Mouse (Mus musculus) limb, embryonic 14.5 days (tissue): Measurements from ENCODE around the gene Nppb. TPM values are rescaled to one million over a fixed set of nuclear protein-coding genes. Genes with fewer than 3 reads are reported as not detected.
A peak's percentile ranks its signal among the peaks of the same experiment; 100 is the strongest.

ENCODE experiments used
- ATAC-seq: fragments of 200-750 bp; cut with Nextera tagmentation; 2 replicates; pipeline ENCODE4 v1.8.0; 2017; ENCODE audit warnings: low read depth, moderate number of reproducible peaks, moderate TSS enrichment; ENCODE audit not compliant: low FRiP score
- DNase-seq: peaks from one replicate; pipeline ENCODE4 v3.0.0-alpha.2; 2015; ENCODE audit warnings: low spot score
- H3K27ac ChIP-seq: fragments of 300-500 bp; sonication (generic); replicated peaks from 2 replicates; pipeline ENCODE4 v1.5.1; 2014; ENCODE audit warnings: low read depth, mild to moderate bottlenecking, low read length, moderate library complexity, mixed read lengths
- H3K27me3 ChIP-seq: fragments of 300-500 bp; sonication (generic); 2 replicates; pipeline ENCODE4 v1.6.1; 2014; ENCODE audit warnings: low read length, mixed read lengths; ENCODE audit not compliant: control insufficient read depth, insufficient read depth
- H3K36me3 ChIP-seq: fragments of 300-500 bp; sonication (generic); 2 replicates; pipeline ENCODE4 v1.6.1; 2014; ENCODE audit warnings: mild to moderate bottlenecking, low read length, moderate library complexity, mixed read lengths; ENCODE audit not compliant: control insufficient read depth, insufficient read depth
- H3K4me1 ChIP-seq: fragments of 300-500 bp; sonication (generic); 2 replicates; pipeline ENCODE4 v1.6.1; 2014; ENCODE audit warnings: antibody characterized with exemption, low read length, mixed read lengths; ENCODE audit not compliant: control insufficient read depth, insufficient read depth
- H3K4me2 ChIP-seq: fragments of 300-500 bp; sonication (generic); replicated peaks from 2 replicates; pipeline ENCODE4 v1.6.1; 2014; ENCODE audit warnings: low read depth, mild to moderate bottlenecking, low read length, moderate library complexity; ENCODE audit not compliant: severe bottlenecking
- H3K4me3 ChIP-seq: fragments of 300-500 bp; sonication (generic); replicated peaks from 2 replicates; pipeline ENCODE4 v1.5.1; 2014; ENCODE audit warnings: low read length
- H3K9ac ChIP-seq: fragments of 300-500 bp; sonication (generic); 2 replicates; pipeline ENCODE4 v1.6.1; 2014; ENCODE audit warnings: mild to moderate bottlenecking, low read depth, low read length, moderate library complexity; ENCODE audit not compliant: severe bottlenecking
- H3K9me3 ChIP-seq: fragments of 300-500 bp; sonication (generic); 2 replicates; pipeline ENCODE4 v1.6.1; 2016; ENCODE audit warnings: low read length; ENCODE audit not compliant: control insufficient read depth
- POLR2A ChIP-seq: fragments of 200-500 bp; IDR thresholded peaks from 2 replicates; pipeline ENCODE4 v1.8.0; 2012; ENCODE audit warnings: inconsistent platforms, mild to moderate bottlenecking, moderate library complexity, borderline replicate concordance; ENCODE audit not compliant: insufficient read depth, insufficient read length; ENCODE audit errors: extremely low read depth
- WGBS: fragments of 180-500 bp; shearing (Covaris S2); extraction: QIAGEN DNeasy Blood & Tissue Kit; methylation state at CpG from one replicate; pipeline ENCODE4 v1.1.7; 2014; 5-methylcytosine and 5-hydroxymethylcytosine counted together
- polyA plus RNA-seq, 2 experiments: library from polyadenylated mRNA; depleted of rRNA in 1 of 2; stranded (reverse) in 1 of 2; unstranded in 1 of 2; fragments of >200 nt; fragmentation: Nextera tagmentation in 1 of 2; extraction: Ambion mirVana in 1 of 2; gene quantifications; 2 replicates each; pipeline versions ENCODE4 v1.2.1 to v1.2.3; 2012 to 2014

The Nppb gene
- polyA plus RNA-seq, 2 experiments: 0.11 TPM; not detected in 1

GRCm38 (mm10) chr4:147943005-147943404, 42.6 kb upstream of the Nppb start:
- Histone ChIP-seq H3K4me2 (no peak overlapping the region), H3K9me3 (no peaks in the 10 kb centered on the region), H3K36me3 (peaks cover 55% of the 10 kb centered on the region), H3K4me1 (peaks cover 32% of the 10 kb centered on the region), H3K4me3 (no peak overlapping the region), H3K27me3 (no peaks in the 10 kb centered on the region), H3K27ac (no peak overlapping the region), H3K9ac (no peak overlapping the region)
- WGBS: 90% methylated on average over 1 of the region's 1 CpGs
- no peak for TF ChIP-seq POLR2A
- no peak for DNase-seq
- ATAC-seq: no peak

DNA sequence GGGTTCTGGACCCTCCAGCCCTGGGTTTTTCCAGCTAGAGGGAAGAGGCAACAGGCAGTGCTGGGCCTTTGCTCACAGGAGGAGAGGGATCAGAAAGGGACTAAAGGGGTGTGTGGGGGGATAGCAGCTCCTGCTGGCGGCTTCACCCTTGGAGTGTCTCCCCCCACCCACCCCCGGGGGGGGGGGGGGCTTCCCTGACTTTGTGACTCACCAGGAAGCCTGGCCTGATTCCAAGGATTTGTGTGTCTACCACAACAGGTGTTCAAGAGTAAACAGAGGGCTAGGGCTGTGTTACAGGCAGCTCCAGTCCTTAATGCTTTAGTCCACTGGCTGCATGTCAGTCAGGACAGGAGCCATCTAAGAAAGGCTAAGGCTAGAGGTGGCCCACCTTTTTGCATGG, 38.1 kb upstream of the Nppb start:
- H3K27me3 ChIP-seq: no peaks in the 10 kb centered on the region
- H3K36me3 ChIP-seq: peaks cover 56% of the 10 kb centered on the region
- DNase-seq (no peak), ATAC-seq (no peak)
- H3K4me2 ChIP-seq: no peak overlapping the region
- H3K4me3 ChIP-seq: no peak overlapping the region
- TF ChIP-seq POLR2A: no peak
- no peak overlapping the region for H3K9ac ChIP-seq
- no peaks in the 10 kb centered on the region for H3K9me3 ChIP-seq
- H3K4me1 ChIP-seq: no peaks in the 10 kb centered on the region
- no peak overlapping the region for H3K27ac ChIP-seq
- 64% methylated on average over 2 of the region's 2 CpGs for WGBS

DNA sequence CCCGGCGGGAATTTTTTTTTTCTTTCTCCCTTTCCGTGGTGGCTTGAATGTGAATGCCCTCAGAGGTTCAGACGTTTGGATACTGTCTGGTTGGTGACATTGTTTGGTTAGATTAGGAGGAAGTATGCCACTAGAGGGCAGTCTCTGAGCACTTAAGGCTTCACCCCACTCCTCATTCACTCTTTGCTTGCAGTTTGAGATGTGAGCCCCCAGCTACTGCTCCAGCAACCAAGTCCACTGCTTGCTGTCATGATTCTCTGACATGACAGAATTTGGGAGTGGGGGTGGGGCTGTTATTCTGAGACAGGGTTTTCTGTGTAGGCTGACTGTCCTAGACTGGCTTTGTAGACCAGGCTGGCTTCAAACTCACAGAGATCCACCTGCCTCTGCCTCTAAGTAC, 32.0 kb upstream of the Nppb start:
- DNase-seq: peak; percentile 70
- no peak for ATAC-seq
- Histone ChIP-seq H3K4me1 (no peaks in the 10 kb centered on the region), H3K27me3 (no peaks in the 10 kb centered on the region), H3K27ac (no peak overlapping the region), H3K9me3 (no peaks in the 10 kb centered on the region), H3K36me3 (0 out of 2 replicates have a peak, but pooled peaks cover 2% of the 10 kb centered on the region), H3K4me3 (no peak overlapping the region), H3K4me2 (no peak overlapping the region), H3K9ac (no peak overlapping the region)
- 16% methylated on average over 4 of the region's 4 CpGs for WGBS
- TF ChIP-seq POLR2A: no peak

GRCm38 (mm10) chr4:147957141-147957540, 28.4 kb upstream of the Nppb start:
- 41% methylated on average over 11 of the region's 11 CpGs for WGBS
- H3K27me3 ChIP-seq: no peaks in the 10 kb centered on the region
- H3K4me3 ChIP-seq: no peak overlapping the region
- H3K36me3 ChIP-seq: no peaks in the 10 kb centered on the region
- H3K9me3 ChIP-seq: no peaks in the 10 kb centered on the region
- DNase-seq: peak; percentile 49
- no peak overlapping the region for H3K9ac ChIP-seq
- no peak for ATAC-seq
- no peak for TF ChIP-seq POLR2A
- H3K4me2 ChIP-seq: no peak overlapping the region
- no peaks in the 10 kb centered on the region for H3K4me1 ChIP-seq
- no peak overlapping the region for H3K27ac ChIP-seq

GRCm38 (mm10) chr4:147959881-147960831, 25.4 kb upstream of the Nppb start:
- TF ChIP-seq POLR2A: no peak
- no peak for ATAC-seq
- no peak overlapping the region for H3K4me2 ChIP-seq

More at GRCm38 (mm10) chr4:147959881-147960831, 25.4 kb upstream of the Nppb start:
- DNase-seq: peak; percentile 73
- no peaks in the 10 kb centered on the region for H3K27me3 ChIP-seq
- H3K9me3 ChIP-seq: no peaks in the 10 kb centered on the region
- H3K27ac ChIP-seq: no peak overlapping the region
- H3K4me1 ChIP-seq: no peaks in the 10 kb centered on the region
- WGBS: 39% methylated on average over 6 of the region's 6 CpGs
- H3K4me3 ChIP-seq: no peak overlapping the region
- H3K9ac ChIP-seq: no peak overlapping the region
- no peaks in the 10 kb centered on the region for H3K36me3 ChIP-seq
